Mouse (Mus musculus) spleen, postnatal 36 days (tissue): ENCODE data around the gene Cenpl.
"Not testable (repeated sequence)": the region's sequence is repeated elsewhere in the genome, so short reads cannot be mapped to it uniquely, and the experiment has no call there.

Experiments
- DNase-seq, 2 experiments: peaks; one replicate each; pipeline ENCODE4 v3.0.0; 2022; ENCODE audit warnings: low spot score in 2 of 2, mixed read lengths in 1 of 2

Gene Cenpl

GRCm38 (mm10) chr1:161070352-161071271 lies at the start of gene Cenpl, which contains the start of gene Dars2:
TSS of gene Cenpl (plus strand) at chr1:161070713.
TSS of gene Dars2 (minus strand) at chr1:161070658.
- DNase-seq = peak; percentile 92 to 95

- DNase-seq = no peak
These were observed 44.9 kb upstream of the Cenpl start for GRCm38 (mm10) chr1:161025410-161026210.

GRCm38 (mm10) chr1:161027196-161027595 lies 43.3 kb upstream of the Cenpl start:
- DNase-seq = no peak

- DNase-seq = not testable (repeated sequence)
These were observed 42.1 kb upstream of the Cenpl start for GRCm38 (mm10) chr1:161028427-161028826.

- DNase-seq = no peak
These were observed 40.5 kb upstream of the Cenpl start for GRCm38 (mm10) chr1:161030058-161030457.

- DNase-seq = no peak
These were observed 38.6 kb upstream of the Cenpl start for GRCm38 (mm10) chr1:161031881-161032280.

- DNase-seq = no peak
These were observed 38.2 kb upstream of the Cenpl start for GRCm38 (mm10) chr1:161032345-161032744.

- DNase-seq = no peak
These were observed 36.6 kb upstream of the Cenpl start for GRCm38 (mm10) chr1:161033856-161034434.

- peak; percentile 98 to 99 for DNase-seq
These were observed 35.9 kb upstream of the Cenpl start, which contains the start of gene Zbtb37 for GRCm38 (mm10) chr1:161034435-161035280. TSS of gene Zbtb37 (minus strand) at chr1:161034849.

GRCm38 (mm10) chr1:161035281-161035785 lies 35.2 kb upstream of the Cenpl start:
- peak in 1 of 2 experiments; percentile 52 for DNase-seq

GRCm38 (mm10) chr1:161035786-161036404 lies 34.6 kb upstream of the Cenpl start:
- no peak for DNase-seq

- no peak for DNase-seq
These were observed 34.1 kb upstream of the Cenpl start for GRCm38 (mm10) chr1:161036411-161036841.

- DNase-seq = no peak
These were observed 33.5 kb upstream of the Cenpl start for GRCm38 (mm10) chr1:161037026-161037425.

GRCm38 (mm10) chr1:161037599-161037998 lies 32.9 kb upstream of the Cenpl start:
- no peak for DNase-seq

- DNase-seq = no peak
These were observed 32.5 kb upstream of the Cenpl start for GRCm38 (mm10) chr1:161038004-161038403.

- no peak for DNase-seq
These were observed 31.4 kb upstream of the Cenpl start for GRCm38 (mm10) chr1:161038968-161039721.

- DNase-seq = no peak
These were observed 30.6 kb upstream of the Cenpl start for GRCm38 (mm10) chr1:161039741-161040425.

- DNase-seq = no peak
These were observed 30.1 kb upstream of the Cenpl start for GRCm38 (mm10) chr1:161040426-161040770.

- no peak for DNase-seq
These were observed 29.7 kb upstream of the Cenpl start for GRCm38 (mm10) chr1:161040855-161041254.
